Mouse (Mus musculus) c-Kit-negative CD71-positive TER-119-positive erythroid progenitor cells, embryonic 14.5 days (primary cell): ENCODE measurements around the gene Arl5a.

Source experiments
- DNase-seq: peaks from one replicate; pipeline ENCODE4 v3.0.0-alpha.2; 2013; ENCODE audit warnings: low read depth, low spot score

The Arl5a gene

DNA sequence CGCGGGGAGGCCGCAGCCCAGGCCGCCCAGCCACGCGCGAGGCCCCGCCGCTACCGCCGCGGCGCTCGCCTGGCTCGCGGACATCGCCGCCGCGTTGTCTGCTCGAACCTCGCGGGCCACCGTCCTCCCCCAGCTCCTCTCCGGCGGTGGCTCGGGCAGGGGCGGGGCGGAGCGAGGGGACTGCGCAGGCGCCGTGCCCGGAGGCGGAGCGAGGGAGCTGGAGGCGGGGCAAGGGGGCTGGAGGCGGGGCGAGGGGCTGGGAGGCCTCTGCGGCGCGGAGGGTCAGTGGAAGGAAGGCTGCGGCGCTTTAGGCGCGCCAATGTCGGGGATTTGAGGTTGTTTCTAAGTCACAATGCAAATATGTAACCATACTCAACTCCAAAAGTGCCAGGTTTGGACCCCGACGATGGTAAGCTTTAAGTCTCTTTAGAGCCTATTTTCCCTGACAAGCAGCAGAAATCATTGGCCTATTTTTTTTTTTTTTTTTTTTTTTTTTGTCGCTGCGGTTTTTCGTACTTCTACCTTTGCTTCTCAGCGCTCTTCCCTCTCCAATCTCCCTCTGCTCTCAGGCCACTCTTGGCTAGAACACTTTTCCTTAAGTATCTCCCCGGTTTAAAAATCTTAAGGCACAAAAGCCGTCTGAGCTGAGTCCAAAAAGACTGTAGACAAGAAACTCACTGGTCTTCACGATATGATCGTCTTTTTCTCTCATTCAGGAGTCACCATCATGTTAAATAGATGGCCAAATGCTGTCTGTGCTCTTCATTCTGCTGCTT, at the start of gene Arl5a:
Arl5a (minus strand) TSS at position 155 of the 776 bp plus-strand sequence.
- peak; percentile 78 for DNase-seq

DNA sequence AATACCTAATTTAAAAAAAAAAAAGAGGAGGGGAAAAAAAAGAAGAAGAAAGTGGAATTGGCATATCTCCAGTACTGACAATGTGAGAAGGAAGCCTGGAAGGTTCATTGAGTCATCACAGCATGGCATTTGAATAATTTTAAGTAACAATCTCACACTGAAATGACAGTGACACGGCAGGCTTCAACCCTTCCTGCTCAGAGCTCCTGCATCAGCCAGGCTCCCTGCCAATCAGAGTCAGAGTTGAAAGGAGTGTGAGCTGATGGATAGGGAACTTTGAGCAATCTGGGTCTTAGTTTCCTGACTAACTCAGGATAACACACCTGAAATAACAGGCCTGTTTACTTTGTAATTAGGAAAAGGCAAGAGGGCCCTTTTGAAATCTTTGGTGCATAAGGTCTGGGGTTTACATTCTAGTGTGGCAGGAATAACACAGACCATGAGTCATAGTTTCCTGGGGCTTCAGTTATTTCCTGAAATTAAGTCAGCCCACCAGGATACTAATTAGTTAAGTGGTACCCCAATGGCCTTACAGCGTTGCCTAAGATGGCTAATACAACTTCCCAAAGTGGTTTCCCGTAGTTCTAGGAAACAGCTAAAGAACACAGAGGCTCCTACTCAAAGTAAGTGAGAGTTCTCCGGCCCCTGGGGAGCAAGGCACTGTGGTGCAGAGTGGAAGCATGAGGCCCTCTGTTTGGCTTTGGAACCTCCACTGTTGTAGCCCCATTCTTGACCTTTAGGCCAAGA, 47.0 kb upstream of the Arl5a start:
- DNase-seq = no peak

DNA sequence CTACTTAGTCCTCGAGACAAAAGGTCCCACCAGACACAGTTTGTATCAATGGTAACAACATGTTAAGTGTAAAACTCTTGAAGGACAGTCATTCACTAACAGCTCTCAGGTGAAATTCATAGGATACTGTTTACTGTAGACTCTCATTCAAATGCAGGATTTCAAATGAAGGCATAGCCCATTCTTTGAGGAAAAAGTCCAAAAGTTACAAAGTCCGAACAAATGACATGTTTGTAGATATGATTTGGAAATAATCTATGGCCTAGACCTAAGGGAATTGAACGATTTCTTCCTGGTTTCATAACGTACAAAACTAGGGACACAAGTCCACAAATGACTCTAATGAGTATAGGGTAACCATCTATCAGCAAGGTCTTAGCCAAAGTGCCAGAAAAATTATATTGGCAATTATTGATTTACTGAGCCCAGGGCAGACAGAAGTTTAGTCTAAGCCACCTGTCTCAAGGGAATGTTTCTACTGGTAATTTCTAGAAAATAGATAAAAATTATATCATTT, 45.4 kb upstream of the Arl5a start:
- no peak for DNase-seq

DNA sequence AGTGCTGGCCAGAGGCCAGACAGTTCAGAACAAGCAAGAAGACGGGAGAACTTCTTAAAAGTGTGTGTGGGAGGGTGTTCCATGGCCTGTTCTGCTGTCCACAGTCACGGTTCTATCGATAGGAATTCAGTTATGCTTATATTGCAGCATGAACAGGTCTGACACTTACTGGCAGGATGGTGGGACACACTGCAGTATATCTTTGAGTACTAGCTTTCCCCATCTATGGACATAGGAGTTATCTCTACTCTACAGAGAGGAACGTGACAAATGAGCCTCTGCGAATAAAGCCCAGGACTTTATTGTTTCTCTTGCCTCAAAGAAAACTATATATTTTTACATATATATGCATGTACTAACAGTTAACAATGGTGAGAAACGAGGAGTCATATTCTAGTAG, 42.9 kb upstream of the Arl5a start:
- DNase-seq = no peak

DNA sequence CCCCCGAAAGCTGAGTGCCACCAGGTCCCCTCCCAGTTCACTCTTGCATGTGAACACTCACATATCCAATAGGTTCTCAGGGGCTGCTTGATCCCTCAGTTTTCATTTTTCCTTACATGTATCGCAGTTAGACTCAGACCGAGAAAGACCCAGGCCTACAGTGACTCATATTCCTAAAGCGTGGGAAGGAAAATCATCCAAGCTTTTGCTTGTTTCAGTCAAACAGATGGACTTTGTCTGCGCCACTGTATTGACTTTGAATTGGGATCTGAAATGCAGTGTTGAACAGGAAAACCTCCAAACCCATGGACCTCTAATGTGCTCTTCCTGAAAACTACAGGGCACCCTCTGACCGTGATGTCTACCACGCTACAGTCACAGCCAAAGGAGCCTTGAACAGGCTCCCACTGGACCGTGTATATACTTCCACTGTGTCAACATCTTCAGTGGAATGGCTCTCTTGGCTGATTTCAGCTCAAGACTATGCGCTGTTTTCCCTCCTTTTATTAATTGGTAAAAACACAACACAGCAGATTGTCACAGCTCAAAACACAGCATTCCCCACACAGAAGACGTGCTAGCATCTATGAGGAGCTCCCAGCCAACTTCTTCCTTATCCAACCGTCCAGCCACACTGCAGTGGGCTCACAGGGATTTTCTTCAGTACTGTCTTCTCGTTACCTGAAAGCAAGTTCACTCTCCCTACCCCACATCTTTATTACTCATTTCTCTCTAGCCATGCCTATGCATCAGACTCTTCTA, 36.7 kb upstream of the Arl5a start:
- DNase-seq = no peak

DNA sequence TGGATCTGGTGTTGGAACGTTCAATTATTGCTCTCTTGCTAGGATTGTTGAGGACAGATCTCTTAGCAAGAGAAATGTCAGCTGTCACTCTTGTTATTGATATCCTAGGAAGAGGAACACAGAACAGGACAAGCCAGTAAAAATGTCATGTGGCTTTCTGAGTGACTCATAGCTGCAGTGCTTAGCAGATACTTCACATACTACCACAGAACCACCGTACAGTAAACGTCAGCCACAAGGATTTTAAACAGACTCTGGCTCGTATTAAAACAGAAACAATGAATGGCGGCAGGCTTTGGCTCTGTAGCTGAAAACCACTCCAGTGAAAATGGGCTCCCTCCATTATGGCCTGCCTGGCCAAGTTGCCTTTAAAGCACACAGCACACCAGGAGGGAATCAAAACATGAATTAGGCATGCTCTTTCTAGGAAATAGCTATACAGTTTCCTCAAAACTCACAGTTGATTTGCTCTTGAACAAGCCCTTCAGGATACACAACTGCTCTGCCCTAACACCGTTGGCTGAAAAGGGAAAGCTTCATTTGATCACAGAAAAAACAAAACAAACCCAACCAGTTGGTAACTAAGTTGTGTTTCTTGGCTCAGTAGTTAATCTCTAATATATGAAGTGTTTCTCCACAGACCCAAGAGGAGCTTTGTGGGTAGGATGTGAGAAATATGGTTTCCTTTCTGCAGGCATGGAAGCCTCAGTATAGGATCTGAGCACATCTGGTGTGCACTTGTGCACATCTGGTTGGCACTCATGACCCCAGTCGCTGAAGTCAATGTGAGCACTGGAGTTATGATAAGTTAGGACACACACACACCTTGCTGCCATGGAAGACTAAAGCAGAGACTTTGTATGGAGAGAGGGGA, 31.1 kb upstream of the Arl5a start:
- DNase-seq = no peak

DNA sequence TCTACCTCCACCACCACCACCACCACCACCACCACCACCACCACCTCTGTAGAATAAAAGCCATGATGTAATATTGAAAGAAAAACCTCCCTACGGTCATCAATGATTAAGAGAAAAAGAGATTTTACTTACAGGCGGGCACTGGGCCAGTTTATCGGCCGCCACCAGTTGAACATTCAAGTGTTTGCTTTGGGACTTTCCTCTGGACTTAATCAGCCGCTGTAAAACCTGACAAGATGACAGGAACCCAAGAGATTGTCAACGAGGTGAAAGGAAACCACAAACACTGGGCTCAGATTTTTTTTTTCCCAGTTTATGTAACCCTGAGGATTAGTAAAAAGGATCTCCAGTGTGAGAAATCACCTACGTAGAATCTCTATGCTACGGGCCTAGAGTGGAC, 25.1 kb upstream of the Arl5a start:
- no peak for DNase-seq

DNA sequence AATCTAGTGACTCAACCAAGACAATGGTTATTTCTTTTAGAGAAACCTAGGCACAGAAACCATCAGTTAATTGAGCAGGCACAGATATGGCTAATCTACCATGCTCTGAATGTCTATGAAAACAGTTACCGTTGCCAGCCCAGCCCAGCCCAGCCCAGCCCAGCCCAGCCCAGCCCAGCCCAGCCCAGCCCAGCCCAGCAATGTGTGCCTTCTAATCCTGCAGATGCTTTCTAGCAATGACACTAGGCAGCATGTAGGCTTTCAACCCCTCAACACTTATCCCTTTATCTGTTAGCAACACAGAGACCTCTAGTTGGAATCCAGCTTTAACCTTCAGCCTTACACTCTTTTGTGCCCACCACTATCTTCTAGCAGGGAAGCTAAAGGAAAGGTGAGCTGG, 24.2 kb upstream of the Arl5a start:
- DNase-seq = no peak

DNA sequence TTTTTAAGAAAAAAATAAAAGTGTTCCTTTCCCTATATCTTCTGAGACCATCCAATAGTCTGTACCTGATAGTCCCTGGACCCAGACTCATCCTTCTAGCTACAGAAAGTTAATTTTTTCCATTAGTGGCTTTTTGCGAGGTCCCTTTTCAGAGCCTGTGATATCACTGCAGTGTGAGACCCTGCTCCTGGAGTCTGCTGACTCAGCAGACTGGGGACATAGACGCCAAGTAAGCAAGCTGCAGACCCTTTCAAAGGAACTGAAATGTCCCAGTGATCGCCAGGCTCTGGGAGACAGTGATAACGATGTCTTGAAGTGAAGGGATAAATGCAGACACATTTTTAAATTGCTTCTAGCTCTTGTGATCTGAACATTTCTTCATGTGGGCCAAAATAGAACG, 21.9 kb upstream of the Arl5a start:
- DNase-seq = no peak

DNA sequence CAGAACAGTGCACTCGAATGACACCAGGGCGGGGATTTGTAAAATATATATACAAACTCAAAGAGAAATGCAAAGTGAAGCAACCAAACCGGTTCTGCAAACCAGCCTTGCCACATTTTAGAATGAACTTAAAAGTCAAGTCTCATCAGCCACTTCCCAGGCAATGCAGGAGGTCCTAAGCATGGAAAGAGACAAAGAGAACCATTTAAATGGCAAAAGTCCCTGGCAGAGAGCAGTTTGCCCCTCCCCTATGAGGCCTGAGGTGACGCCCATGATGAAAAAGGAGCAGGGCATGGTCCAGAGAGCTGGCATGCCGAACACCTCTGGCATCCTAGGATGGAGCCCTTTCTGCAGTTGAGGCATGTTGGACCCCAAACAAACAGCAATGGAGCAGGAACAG, 17.4 kb upstream of the Arl5a start:
- DNase-seq = no peak

DNA sequence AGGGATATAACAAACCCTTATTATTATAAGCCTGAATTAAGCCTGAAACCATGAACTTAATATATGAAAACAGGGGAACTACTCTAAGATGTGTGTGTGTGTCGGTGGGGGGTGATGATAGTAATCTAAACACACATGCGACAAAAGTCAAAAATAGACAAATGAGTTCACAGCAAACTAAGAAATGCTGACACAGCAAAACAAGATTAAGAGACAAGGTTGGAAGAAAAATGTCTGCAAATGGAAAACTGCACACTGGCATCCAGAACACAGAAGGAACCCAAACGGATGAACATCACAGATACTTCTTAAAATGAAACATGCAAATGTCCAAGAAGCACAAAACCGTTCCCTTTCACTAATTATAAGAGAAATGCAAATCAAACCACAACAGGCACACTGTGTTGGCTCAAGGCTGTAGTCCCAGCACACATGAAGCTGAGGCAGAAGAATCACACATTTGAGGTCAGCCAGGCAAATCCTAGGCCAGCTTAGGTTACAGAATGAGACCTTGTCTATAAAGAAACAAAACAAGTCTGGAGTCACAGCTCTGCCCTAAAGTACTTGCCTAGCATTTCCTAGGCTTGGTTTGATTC, 15.8 kb upstream of the Arl5a start:
- DNase-seq = no peak

DNA sequence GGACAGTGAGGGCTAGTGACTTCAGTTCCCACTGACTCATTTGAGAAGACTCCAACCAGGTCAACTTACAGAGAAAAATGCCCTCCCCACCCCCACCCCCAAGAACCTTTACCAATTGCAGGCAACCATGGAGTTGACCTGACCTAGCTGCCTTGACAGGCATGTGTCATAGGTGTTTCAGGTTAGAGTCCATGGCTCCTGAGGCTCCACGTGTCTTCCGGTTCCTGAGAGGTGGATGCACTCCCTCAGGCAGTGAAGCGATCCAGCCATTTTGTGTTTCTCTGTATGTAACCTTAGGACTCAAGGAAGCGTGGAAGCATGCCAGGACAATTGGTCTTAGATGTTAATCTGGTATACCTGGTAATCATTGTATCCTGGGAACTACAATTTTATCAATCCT, 13.7 kb upstream of the Arl5a start:
- no peak for DNase-seq

DNA sequence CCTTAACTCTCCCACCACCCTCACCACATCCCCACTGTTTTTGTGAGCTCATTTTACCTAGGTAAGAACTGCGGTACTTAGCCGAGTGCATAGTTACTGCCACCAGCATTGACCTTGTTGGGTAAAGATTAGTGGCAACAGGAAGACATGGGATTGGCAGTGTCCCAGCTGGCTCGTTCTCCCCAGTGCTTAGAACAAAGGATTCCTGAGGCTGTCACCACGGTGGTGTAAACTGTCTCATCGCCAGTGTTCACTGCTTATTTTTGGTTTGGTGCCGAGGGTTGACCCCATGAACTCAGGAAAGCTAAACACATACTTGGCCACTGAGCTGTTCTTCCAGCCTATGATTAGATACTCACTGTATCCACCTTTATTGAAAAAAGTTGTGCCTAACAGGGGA, 13.3 kb upstream of the Arl5a start:
- DNase-seq = no peak

DNA sequence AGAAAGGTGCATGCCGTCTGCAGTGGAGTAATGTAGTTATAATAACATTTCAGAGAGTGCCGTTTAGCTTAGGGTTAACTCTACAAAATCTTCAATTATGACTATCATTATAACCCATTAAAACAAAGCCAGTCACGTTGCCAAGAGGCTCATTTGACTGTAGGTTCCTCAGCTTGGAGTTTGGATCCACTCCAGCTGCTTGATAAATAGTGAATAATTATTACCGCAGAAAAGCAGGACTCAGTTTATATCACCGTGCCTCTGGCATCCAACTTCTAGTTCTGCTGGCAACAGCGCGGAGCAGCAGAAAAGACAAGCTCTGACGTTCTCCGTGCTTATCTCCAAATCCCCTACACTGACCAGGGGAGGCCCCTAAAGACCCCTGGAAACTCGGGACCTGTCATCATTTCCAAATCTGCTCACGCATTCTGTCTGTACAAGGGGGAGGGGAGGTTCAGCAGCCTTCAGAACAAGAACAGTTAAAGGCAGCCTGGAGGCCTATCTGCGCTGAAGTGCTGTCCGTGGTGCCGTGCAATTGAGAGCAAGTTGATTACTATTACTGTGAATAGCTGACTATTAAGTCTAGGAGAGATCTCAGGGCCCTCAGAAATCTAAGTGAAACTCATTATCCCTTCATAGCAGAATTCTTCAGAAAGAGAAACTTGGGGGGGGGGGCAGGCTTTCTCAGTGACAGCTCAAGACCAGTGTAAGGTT, 11.4 kb upstream of the Arl5a start:
- no peak for DNase-seq

DNA sequence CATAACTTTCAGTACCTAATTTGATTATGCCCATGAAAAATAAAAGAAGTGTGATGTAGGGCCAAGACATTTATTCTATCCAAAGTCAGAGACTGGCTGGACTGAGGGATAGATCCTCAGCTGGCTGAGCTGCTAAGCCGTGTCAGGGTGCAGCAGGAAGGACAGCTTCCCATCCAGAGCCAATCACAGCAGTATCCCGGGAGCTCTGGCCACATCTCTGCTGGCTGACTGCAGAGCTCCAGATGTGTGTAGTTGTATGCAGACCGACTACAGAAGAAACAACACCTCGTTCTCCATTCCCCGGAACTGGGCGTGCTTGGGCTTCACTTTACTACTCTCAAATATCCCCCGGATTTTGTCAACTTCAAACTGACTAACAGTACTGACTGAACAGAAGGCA, 8.7 kb upstream of the Arl5a start:
- no peak for DNase-seq

DNA sequence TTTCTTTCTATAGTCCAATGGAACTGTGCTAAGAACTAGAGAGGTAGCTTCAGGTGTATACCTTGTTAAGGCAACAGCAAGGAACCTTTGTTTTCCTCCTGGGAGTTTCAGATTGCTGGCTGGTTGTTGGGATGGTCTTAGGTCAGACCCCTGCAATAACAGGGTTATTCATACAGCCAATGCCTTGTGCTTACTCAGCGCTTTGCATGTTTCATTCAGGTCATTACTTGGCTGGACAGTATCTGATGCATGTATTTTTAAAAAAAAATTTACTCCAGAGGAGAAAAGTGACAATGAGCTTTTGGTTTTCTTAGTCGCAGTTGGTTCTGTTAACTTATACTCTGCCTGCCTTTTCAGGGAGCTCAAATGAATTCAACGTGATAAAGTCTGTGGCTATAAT, 2.7 kb upstream of the Arl5a start:
- no peak for DNase-seq

DNA sequence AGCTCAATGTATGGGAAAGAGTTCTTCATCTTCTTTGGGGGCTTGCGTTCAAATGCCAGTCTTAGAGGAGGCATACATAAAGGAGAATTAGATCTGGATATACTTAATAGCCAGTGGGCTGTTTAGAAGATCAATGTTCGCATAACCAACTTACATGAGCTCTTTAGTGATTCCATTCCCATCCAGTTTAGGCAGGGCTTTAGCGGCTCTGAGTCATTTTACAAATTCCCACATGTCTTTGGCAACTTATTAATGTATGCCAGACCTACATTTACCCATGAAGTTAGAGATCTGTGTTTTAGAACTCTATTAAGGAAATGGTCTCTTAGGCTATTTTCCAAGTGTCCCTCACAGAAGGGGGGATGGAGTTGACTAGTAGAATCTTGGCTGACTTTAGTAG, 1.3 kb upstream of the Arl5a start:
- no peak for DNase-seq

DNA sequence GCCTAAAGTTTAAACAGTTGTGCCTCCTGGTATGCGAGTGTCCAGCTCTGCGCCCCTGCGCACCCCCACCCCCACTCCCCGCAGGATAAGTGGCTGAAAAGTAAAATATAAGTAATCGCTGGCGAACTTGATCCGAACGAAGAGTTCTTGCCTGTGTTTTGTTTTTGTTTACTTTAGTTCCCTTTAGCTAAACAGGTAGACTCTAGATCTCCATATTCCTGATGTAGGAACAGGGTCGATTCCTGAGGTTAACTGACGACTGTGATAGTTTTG, 758 bp upstream of the Arl5a start:
- DNase-seq = no peak

DNA sequence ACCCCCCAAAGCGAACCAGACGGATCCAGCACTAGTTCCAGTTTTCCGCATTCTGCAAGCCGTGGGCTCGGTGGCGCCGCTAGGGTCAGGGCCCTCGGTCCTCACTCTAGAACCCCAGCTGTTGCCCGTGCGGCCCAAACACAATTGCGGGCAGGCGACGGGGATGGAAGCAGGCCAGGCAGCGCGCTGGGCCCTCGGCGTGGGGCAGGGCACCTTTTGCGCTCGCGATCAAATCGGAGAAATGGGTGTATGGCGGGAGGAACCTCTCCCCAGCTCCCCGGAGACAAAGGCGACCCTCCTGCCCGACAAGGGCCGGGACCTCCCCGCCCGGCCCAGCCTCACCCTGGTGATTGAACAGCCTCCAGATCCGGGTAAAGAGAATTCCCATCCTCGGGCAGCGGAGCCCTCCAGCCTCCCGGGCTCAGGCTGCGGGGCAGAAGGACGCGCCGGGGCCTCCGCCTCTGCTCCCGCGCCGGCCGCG, 413 bp downstream of the Arl5a start:
- DNase-seq = peak; percentile 40

DNA sequence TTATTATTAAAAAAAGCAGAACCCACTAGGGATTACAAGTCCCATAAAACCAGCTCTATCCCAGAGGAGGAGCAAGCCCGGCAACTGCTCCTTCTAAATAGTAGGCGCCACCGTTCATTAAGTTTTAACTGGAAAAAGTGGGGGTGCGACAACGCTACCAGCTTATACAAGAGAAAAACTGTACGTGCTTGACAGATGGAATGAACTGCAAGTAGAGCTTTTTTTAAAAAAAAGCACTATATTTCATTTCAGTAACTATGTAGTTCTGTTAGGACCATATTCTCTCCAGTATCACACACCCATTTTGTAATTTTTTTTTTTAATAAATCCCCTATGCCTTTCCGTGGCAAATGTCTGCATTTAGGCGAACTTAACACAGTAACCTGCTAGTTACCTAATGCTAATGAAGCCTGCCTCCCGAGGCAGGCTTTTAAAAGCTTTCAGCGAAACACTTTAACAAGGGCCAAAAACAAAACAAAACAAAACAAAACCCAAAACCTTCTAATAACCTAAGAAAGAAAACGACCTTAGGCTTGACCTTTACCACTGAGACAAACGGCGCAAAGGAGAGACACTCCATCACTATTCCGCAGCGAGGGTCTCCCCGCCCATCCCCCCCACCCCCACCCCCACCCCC, 972 bp downstream of the Arl5a start:
- no peak for DNase-seq
